Mouse (Mus musculus) mouse embryonic stem cell (cell line): Measurements from ENCODE around the gene Dach2.

Experiments used
- in situ Hi-C, 2 experiments: fragments of 300-500 bp; cut with MboI; formaldehyde crosslinking; loops; 1 replicate in 1 of 2; 3 replicates in 1 of 2; pipeline ENCODE4 v1.14.3; 2019 to 2020; ENCODE audit warnings: low sequenced_read_pairs in 2 of 2, low pct_unique_long_range_greater_than_20kb in 1 of 2, mixed read lengths in 1 of 2; ENCODE audit not compliant: unreplicated experiment in 1 of 2

Dach2 gene

GRCm38 (mm10) chrX:113867835-113868495 is 570.7 kb downstream of the Dach2 start:
- in situ Hi-C loops, result no loop called here
